Mouse (Mus musculus) left cerebral cortex, postnatal 36 days (tissue): Measurements from ENCODE around the gene Rhoq. TPM values are rescaled to one million over a fixed set of nuclear protein-coding genes. Genes with fewer than 3 reads are reported as not detected.

Experiments used
- DNase-seq, 2 experiments: peaks; one replicate each; pipeline ENCODE4 v3.0.0; 2021 to 2022; ENCODE audit warnings: low spot score in 2 of 2, mixed read lengths in 1 of 2
- intact Hi-C: fragments of 180-260 bp; cut with DNase I; formaldehyde crosslinking; loops from one replicate; pipeline ENCODE4 v1.15.1; 2025
- total RNA-seq, 2 experiments: library from RNA; stranded (reverse); gene quantifications; 2 replicates each; pipeline ENCODE4 v1.2.3; 2021

Gene Rhoq
- total RNA-seq, 2 experiments from 2014 or later: 36.3 to 45.0 TPM

DNA sequence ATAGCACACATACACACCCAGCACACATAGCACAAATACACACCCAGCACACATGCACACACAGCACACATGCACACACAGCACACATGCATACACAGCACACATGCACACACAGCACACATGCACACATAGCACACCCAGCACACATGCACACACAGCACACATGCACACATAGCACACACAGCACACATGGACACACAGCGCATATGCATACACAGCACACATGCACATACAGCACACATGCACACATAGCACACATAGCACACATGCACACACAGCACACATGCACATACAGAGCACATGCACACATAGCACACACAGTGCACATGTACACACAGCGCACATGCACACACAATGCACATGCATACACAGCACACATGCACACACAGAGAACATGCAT lies 18.8 kb downstream of the Rhoq start:
- no peak for DNase-seq
- intact Hi-C loops: no loop called here

DNA sequence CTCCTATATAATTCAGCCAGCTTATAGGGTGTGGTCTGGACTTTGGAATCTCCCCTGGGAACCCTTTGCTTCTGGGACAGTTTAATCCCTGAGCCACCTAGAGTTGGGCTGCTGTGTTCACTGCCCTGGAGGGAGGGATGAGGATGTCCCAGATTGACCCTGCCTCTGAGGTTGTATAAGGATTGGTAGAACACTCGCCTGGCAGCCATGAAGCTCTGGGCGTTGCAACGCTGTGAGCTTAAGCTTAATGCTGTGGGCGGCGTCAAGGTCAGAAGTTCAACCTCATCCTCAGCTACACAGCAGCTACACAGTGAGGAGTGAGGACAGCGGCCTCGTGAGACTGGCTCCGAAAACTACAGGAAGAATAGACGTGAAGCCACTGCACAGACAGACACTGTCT lies 19.6 kb downstream of the Rhoq start:
- intact Hi-C loops: no loop called here
- DNase-seq: no peak

DNA sequence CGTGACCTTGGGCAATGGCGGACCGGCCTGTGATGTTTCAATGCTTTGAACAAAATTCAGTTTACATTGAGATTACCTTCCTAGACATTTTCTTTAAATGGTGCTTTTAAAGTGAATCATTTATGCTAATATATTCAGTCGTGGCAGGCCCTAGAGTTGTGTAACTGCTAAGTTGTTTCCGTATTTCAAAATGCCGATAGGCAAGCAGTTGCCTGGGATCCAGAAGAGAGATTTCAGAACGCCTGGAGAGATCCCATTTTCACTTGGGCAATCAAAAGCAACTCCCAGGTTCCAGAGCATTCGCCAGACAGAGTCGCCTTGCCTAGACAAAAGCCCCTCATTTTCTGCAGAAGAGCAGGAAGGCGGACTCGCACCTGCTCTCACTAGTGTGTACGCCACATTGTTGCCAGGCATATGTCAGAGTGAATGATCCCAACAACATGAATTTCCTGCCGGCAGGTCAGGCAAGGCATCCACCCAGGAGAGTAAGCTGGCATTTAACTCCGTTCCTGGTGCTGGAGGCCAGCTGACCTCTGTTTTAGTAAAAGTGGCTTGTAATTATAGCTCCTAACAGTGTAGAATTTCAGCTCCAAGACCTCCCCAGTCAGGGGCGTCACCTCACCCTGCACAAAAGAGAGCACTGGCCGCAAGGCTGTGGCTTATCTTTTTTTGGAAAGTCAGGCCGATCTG lies 23.7 kb downstream of the Rhoq start:
- intact Hi-C loops: no loop called here
- no peak for DNase-seq

DNA sequence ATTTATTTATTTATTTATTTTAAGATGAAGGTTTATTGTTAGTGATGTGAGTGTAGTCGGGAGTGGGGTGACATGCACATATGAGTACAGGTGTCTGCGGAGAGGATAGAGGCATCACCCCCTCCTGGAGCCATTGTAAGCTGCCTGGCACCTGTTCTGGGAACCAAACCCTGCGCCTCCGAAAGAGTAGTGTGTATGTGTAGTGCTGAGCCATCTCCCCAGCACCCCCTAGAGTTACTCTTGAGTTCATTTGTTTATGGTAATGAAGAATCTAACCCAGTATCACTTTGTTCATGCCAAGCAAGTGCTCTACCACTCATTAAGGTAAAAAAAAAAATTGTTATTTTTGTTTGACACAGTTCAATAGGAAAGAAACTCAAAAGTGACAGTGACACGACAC lies 25.3 kb downstream of the Rhoq start:
- DNase-seq: no peak
- intact Hi-C loops: no loop called here

DNA sequence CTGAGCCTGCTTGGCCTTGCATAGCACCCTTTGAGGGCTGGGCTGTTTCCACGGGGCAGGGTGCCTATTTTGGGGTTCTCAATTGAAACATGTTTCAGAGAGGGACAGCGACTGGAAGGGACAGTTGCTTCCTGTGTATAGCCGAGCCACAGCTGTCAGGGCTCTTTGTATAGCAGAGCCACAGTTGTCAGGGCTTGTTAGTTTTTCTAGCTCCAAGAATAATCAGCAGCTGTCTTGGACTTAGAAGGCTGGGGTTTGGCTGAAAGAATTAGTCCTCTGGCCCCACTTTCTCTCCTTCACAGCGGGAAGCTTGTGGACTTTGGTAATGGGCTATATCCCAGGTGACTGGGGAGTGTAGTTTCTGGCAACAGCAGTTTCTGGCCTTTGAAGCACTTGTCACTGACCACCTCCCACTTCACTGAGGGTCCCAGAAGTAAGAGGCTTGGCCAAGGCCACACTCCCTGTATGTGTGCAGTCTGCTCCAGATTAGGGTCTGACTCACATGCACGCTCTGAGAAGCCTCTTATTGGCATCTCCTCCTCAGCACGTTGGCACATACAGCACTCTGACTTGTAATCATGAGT lies 25.8 kb downstream of the Rhoq start:
- no peak for DNase-seq
- intact Hi-C loops: no loop called here

DNA sequence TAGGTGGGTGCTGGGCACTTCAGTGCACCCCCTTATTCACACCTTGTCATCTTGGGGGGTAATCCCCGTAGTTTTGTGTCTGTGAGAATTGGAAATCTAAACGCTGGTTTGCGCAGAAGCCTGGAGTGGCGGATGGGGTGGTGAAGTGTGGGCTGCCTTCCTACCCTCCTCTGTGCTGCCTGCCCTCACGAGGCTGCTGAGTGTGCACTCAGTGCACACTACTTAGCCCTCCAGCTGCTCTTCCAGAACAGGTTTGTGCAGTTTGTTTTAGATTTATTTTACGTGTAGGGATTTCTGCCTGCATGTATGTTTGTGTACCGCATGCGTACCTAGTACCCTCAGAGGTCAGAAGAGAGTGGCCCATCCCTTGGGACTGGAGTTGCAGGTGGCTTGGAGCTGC lies 28.4 kb downstream of the Rhoq start:
- intact Hi-C loops: no loop called here
- DNase-seq: no peak

DNA sequence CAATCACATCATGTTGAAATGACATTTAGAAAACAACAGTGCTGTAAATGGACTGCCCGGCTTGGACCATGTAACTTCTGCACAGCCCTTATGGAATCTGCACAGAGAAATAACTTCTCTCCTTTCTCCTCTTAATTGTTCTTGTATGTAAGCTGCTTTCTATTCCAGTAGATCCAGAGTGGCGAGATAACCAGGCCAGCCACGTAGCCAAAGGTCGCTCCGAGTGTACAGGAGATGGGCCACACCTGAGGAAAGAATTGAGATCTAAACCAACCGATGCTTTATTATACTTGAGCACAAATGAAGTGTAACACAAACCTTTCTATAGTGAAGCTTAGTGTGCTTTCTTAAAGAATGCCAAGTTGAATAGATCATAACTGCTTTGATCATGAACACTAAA lies 34.4 kb downstream of the Rhoq start:
- intact Hi-C loops: no loop called here
- DNase-seq: no peak

DNA sequence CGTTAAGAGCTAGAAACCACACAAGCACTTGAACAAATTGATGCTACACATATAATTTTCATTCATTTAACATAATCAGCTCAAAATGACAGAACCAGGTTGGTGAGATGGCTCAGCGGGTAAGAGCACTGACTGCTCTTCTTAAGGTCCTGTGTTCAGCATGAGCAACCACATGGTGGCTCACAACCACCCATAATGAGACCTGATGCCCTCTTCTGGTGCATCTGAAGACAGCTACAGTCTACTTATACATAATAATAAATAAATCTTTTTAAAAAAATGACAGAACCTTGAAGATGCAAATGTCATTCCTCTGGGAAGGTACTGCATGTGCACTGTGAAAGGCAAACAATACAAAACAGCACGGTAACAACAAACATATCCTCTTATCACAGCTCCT lies 46.1 kb downstream of the Rhoq start:
- DNase-seq: no peak
- intact Hi-C loops: no loop called here

DNA sequence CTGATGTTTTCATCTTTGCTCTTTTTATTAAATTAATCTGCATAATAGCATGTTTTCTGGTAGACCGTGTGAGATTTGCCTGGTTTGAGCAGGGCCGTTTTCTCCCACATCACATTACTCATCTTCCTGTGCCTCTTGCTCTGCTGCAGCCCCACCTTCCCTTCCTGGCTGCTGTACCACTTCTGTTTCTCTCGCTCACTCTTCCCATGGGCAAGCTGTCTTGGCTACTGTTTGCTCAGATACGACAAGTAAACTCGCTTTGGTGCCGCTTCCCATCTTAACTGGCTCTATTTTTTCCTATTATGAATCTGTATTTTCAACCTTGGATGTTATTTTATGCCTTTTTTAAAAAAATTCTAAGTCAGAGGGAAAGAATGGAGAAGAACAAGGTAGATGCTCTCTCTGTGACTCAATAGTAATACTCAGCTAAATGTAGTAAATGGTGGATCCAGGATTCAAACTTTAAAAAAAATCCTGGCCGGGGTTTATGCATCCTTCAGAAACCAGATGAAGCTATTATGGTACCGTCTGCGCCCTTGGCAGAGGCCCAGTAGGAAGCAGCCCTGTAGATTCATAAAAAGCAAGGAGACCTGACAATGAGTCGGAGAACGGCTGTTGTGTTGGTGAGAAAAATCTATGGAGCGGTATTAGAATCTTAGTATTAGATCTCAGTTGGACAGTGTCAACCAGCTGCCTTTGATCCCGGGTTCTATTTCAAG lies 48.6 kb downstream of the Rhoq start:
- peak; percentile 39 to 64 for DNase-seq
- intact Hi-C loops: no loop called here

DNA sequence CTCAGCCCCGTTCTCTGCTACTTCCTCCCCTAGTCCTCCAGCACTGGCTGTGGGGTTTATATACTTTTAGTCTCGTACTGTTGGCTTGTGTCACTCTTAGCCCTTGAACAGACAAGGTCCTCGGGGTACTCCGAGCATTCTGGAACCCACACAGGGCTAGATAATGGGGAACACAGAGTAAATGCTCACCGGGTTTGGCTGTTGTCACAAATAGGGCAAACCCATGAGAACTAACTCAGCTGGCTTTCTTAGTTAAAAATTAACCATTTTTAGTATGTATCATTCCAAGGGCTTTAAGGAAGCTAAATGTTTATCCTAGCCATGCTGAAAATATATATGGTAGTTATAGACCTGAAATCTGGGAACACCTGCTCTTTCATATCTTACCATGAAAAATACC lies 56.8 kb downstream of the Rhoq start:
- DNase-seq: no peak
- intact Hi-C loops: loop anchor here (10.0 kb wide), 2 partner anchors 55 to 425 kb away; partner anchors contain the start of genes Calm2 and Rhoq

DNA sequence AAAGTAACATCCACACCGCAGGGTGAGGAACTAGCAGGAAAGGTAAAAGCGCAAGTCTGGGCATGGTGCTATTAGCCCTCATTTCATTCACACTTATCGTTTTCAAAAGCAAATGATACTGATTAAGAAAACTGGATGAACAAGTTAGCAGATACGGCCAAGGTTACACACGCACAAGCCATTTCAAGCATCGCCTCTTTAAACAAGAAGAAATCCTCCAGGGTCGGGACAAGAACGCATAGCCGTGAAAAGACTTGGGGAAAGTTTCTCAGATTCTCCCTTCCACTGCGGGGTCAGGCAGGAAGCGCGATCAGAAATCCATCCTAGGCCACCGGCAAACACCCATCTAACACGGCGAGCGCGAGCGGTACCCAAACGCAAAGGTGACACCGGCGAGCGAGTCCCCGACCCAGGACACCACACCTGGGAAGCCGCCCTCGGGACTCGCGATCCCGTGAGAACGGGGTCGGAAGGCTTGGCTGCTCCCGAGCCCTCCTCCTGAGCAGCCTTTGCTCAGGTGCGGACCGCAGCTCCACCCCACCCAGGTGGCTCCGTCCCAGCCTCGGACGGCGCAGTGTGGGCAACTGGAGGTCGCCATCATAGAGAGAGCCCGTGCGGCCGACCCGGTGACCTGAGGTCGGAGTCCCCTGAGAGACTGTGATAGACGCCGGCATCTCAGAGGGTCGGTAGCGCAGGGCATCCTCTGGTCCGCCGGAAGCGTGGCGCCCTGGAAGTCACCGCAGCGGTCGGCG lies 61.8 kb downstream of the Rhoq start:
- DNase-seq: no peak
- intact Hi-C loops: loop anchor here (10.0 kb wide), 2 partner anchors 60 to 420 kb away; partner anchors contain the start of genes Calm2 and Rhoq

DNA sequence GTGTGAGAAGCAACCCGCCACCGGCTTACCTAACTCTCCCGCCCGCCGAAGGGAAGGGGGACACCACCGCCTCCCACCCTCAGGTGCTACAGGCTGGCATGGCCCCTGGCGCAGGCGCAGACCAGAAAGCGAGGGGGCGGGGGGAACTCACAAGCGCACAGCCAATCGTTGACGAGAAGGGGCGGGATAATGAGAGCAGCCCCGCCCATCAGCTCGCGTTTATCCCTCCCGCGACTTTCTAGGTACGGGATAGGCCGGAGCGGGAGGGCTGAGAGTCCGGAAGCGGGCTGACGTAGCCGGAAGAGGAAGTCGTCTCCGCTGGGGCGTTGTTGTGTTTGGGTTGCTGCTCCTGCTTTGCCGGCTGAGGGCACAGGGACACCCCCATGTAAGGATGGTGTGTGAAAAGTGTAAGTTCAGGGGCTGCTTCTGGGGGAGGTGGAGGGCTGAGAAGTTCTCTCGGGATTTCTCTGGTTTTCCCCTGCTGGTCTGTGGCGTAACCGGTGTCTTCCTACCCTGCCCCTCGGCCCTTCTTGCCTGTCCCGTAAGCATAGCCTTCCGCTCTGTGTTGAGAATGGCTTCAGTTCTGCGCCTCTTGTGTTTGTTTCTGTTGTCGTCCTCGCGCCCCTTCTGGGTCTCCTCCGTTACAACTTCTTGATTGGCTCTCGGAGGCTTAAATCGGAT lies 62.5 kb downstream of the Rhoq start, which contains the start of the genes Pigf and Cript:
Gene Pigf, minus strand, starts transcription at position 138 of the 681 bp plus-strand sequence.
Gene Cript, plus strand, starts transcription at position 282 of the 681 bp plus-strand sequence.
- DNase-seq: peak; percentile 95 to 97
- intact Hi-C loops: loop anchor here (10.0 kb wide), 2 partner anchors 61 to 419 kb away; partner anchors contain the start of genes Calm2 and Rhoq

DNA sequence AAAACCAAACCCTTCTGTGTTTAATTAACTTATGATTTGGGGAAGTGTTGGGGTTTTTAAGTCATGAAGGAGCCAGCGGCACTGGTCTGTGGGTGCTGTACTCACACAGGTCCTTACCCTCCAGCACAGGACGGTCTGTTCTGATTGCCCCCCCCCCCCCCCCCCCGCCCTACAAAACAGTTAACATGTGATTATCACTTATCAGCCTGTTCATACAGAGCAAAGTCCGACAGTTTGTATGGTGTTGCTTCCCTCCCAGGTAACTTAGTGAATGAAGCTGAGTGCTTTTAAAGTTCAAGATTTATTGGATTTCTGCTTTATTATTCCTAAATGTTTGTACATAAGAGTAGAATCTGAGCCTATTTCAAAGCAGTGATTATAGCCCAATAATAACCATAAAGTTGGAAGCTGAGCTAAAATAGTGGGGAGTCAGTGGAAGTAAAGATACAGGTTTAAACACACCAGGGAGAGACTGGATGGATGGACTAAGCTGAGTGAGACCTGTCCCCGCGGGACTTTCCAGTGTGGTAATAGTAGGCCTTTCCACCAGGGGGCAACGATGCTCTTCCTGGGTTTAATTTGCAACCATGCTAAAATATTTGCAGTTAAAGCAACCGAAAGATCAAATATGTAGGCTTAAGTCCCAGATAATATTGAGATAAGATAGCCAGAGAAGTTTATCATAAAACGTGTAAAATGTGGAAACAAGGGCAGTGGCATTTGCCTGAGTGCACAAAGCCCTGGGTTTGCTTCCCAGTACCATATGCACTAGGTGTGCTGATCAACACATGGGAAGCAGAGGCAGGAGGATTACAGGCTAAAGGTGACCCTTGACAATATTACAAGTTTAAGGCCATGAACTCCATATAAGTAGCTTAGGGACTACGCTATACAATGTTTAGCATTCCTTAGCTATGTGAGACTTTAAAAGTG lies 73.5 kb downstream of the Rhoq start:
- no peak for DNase-seq
- intact Hi-C loops: loop anchor here (2.0 kb wide), 1 partner anchor 212 kb away; no protein-coding TSS in a partner anchor

DNA sequence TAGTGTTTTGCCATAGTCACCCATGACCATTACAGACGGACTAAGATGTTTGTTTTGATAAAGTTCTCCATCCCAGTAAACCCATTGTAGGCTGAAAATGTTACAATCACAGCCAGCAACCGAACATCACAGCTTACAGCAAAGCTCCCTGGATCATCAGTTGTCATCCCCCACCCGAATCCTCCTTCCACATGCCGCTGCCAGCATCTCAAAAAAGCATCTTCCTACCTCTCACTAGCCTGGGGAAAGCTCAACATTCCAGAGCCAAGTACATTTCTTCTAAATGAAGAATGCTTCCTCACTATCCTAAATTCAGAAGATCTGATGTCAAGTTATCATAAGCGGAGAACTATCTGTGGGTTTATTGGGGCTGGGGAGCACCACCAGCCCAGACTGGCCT lies 75.6 kb downstream of the Rhoq start:
- intact Hi-C loops: no loop called here
- DNase-seq: peak; percentile 27 to 43

DNA sequence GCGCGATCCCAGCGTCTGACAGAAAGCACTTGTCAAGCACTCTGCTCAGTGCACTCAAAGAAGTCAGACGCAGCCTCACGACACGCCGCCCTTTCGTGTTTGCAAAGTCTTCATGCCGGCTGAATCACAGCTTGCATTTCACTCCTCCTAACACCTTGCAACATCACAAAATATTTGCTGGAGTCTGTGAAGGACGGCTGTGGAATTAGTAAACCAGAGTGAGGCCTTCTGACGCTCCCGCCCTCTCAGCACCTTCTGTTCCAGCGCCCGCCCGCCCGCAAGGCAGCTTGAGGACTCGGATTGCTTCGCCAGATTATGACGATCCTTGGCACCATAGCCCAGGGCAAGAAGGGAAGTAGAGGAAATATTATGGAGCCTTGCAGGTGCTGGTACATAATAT lies 78.9 kb downstream of the Rhoq start:
- DNase-seq: peak; percentile 57 to 70
- intact Hi-C loops: loop anchor here (10.0 kb wide), 1 partner anchor 533 kb away; no protein-coding TSS in a partner anchor

DNA sequence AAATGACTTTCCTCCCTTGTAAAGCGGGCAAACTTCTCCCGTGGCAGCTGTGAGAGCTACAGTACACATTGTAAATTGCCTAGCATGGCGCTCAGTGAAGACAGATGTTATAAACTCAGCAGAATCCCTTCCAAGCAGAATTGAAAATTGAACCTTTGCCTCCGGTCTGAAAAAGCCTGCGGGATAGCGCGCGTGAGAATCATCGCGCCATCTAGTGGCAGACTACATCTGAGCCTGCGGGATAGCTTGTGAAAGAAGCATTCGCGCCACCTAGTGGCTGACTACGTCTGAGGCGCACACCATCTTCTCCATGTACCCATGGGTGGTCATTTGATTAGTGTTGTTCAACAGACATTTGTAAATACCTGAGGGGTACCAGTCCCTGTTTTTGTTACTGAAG lies 81.5 kb downstream of the Rhoq start:
- peak; percentile 81 to 87 for DNase-seq
- intact Hi-C loops: loop anchor here (1.0 to 10.0 kb wide), 5 partner anchors 84 to 530 kb away; no protein-coding TSS in a partner anchor

DNA sequence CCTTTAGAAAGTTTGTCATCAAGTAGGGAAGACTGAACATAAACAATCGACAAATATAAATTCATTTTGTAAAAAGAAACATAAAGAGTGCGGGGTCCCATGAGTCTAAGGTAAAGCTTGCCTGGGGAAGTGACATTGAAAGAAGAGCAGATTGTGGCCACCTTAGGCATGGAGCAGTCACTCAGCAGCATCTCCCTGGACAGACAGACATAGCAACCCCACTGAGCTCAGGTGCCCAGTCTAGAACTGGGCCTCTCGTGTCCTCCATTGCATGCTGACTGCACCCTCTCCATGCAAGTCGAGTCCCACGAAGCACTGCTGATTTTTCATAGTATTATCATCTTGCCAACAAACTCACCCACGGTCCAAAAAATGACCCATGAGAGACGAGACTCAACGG lies 81.9 kb downstream of the Rhoq start:
- intact Hi-C loops: loop anchor here (1.0 to 10.0 kb wide), 5 partner anchors 84 to 530 kb away; no protein-coding TSS in a partner anchor
- DNase-seq: no peak
